Comparison of ENCODE assay signal across 26 mouse cellular contexts in the genomic region with DNA sequence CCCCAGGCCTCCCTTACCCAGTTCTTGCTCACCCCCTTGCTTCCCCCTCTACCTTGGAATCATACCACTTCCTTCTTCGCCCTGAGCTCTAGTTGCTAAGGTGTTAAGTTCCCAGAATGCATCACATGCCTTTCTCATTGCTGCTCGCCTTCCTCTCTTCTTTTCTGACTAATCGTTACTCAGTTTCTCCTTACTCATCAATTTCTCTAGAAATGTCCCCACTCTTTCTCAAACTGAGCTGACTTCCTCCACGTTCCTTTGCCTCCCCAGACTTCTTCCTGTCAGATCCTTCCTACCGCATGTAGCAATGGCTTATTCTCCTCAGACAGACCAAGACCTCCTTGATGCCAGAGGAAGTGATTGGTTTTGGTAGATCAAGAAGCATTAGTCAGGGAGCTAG. TPM values are rescaled to one million over a fixed set of nuclear protein-coding genes. Genes with fewer than 3 reads are reported as not detected.
A peak's percentile ranks its signal among the peaks of the same experiment; 100 is the strongest.
DNase-seq lines count a peak whose midpoint lies in the region; ATAC-seq lines count a peak whose summit lies in the region.
"Had no signal": no experiment of that assay in that cellular context is flagged by ENCODE, and none has a peak within 500 bp of the region (broad histone marks: within the 10 kb centered on the region; RNA-seq: fewer than 3 reads in every experiment).

No protein-coding gene starts in this region.

- 37% methylated on average over 5 of the region's 5 CpGs for WGBS in liver, embryonic 13.5 days (ENCODE audit: insufficient replicate concordance)
- 52% methylated on average over 5 of the region's 5 CpGs for WGBS in liver, embryonic 12.5 days (ENCODE audit: insufficient replicate concordance)
- WGBS in kidney, embryonic 16.5 days, result 56% methylated on average over 5 of the region's 5 CpGs

- no peak for ATAC-seq in liver, embryonic 13.5 days (ENCODE audit: low read depth)
- no peak for ATAC-seq in liver, embryonic 12.5 days
- ATAC-seq in activated CD4-positive, CD25-positive, alpha-beta regulatory T cell, adult 4 months, result peak; percentile 52
- peak; percentile 78 for ATAC-seq in inflammation-experienced regulatory T-cells, adult 6 months
- no peak for ATAC-seq in erythroblast, adult 5-6 weeks (replicated peaks; ENCODE audit: low FRiP score, poor library complexity, severe bottlenecking)
- no peak for ATAC-seq in kidney, embryonic 16.5 days (ENCODE audit: low FRiP score, low TSS enrichment)
- ATAC-seq: forebrain, embryonic 13.5 days; Patski had no signal

- no peaks in the 10 kb centered on the region; the same call in 1 of the 2 replicates for H3K27me3 ChIP-seq in liver, embryonic 13.5 days
- no peaks in the 10 kb centered on the region; the same call in 1 of the 2 replicates for H3K27me3 ChIP-seq in liver, embryonic 12.5 days (replicated peaks)
- no peaks in the 10 kb centered on the region for H3K27me3 ChIP-seq in kidney, embryonic 16.5 days (ENCODE audit: insufficient read depth, low read length)
- H3K27me3 ChIP-seq: embryonic facial prominence, embryonic 13.5 days; forebrain, embryonic 13.5 days; heart, embryonic 13.5 days; hindbrain, embryonic 12.5 days; limb, embryonic 12.5 days; liver, embryonic 15.5 days; lung, embryonic 15.5 days; midbrain, embryonic 12.5 days; Patski had no signal

- no peak overlapping the region for H3K4me3 ChIP-seq in liver, embryonic 13.5 days (replicated peaks)
- H3K4me3 ChIP-seq in liver, embryonic 12.5 days, result no peak overlapping the region
- H3K4me3 ChIP-seq in kidney, embryonic 16.5 days (ENCODE audit: low read length), result no peak overlapping the region
- H3K4me3 ChIP-seq: embryonic facial prominence, embryonic 13.5 days; forebrain, embryonic 13.5 days; heart, embryonic 13.5 days; hindbrain, embryonic 12.5 days; limb, embryonic 12.5 days; liver, embryonic 15.5 days; lung, embryonic 15.5 days; midbrain, embryonic 12.5 days had no signal

- no peaks in the 10 kb centered on the region for H3K36me3 ChIP-seq in liver, embryonic 13.5 days
- H3K36me3 ChIP-seq in liver, embryonic 12.5 days, result no peaks in the 10 kb centered on the region
- H3K36me3 ChIP-seq in kidney, embryonic 16.5 days (ENCODE audit: insufficient read depth, low read length), result no peaks in the 10 kb centered on the region
- H3K36me3 ChIP-seq: embryonic facial prominence, embryonic 13.5 days; heart, embryonic 13.5 days; hindbrain, embryonic 12.5 days; limb, embryonic 12.5 days; liver, embryonic 15.5 days; lung, embryonic 15.5 days; midbrain, embryonic 12.5 days had no signal

- peak overlapping the region; percentile 16; the same call in 1 of the 2 replicates for H3K27ac ChIP-seq in liver, embryonic 13.5 days
- no peak overlapping the region for H3K27ac ChIP-seq in liver, embryonic 12.5 days
- no peak overlapping the region for H3K27ac ChIP-seq in kidney, embryonic 16.5 days (ENCODE audit: low read length)
- H3K27ac ChIP-seq: embryonic facial prominence, embryonic 13.5 days; forebrain, embryonic 13.5 days; heart, embryonic 13.5 days; hindbrain, embryonic 12.5 days; limb, embryonic 12.5 days; liver, embryonic 15.5 days; lung, embryonic 15.5 days; midbrain, embryonic 12.5 days had no signal

- H3K9ac ChIP-seq in liver, embryonic 13.5 days, result no peak overlapping the region
- no peak overlapping the region for H3K9ac ChIP-seq in liver, embryonic 12.5 days
- H3K9ac ChIP-seq in kidney, embryonic 16.5 days (replicated peaks; ENCODE audit: low read length), result no peak overlapping the region
- H3K9ac ChIP-seq: embryonic facial prominence, embryonic 13.5 days; forebrain, embryonic 13.5 days; heart, embryonic 13.5 days; hindbrain, embryonic 12.5 days; limb, embryonic 12.5 days; liver, embryonic 15.5 days; lung, embryonic 15.5 days; midbrain, embryonic 12.5 days had no signal

- peaks cover 17% of the 10 kb centered on the region for H3K4me1 ChIP-seq in liver, embryonic 13.5 days (replicated peaks)
- peaks cover 23% of the 10 kb centered on the region for H3K4me1 ChIP-seq in liver, embryonic 12.5 days
- no peaks in the 10 kb centered on the region; the same call in 1 of the 2 replicates for H3K4me1 ChIP-seq in kidney, embryonic 16.5 days (ENCODE audit: insufficient read depth, low read length)
- H3K4me1 ChIP-seq: forebrain, embryonic 13.5 days; hindbrain, embryonic 12.5 days; lung, embryonic 15.5 days; midbrain, embryonic 12.5 days had no signal

- DNase-seq in liver, embryonic 13.5 days, result no peak
- DNase-seq in spleen, postnatal 10 days (ENCODE audit: low spot score in 2 of 2), result no peak
- DNase-seq: adrenal gland, adult 2 months; cerebellum, adult 2 months; cerebellum, postnatal 25 days; embryo, embryonic 11 days; gastrocnemius, postnatal 10 days; heart, adult 11 months; kidney, adult 8-10 months; kidney, postnatal 4 days; lung, postnatal 36 days; thymus, postnatal 25 days had no signal

- H3K4me2 ChIP-seq in liver, embryonic 13.5 days, result no peak overlapping the region
- no peak overlapping the region for H3K4me2 ChIP-seq in liver, embryonic 12.5 days
- no peak overlapping the region for H3K4me2 ChIP-seq in kidney, embryonic 16.5 days (replicated peaks; ENCODE audit: low read depth, low read length)
- H3K4me2 ChIP-seq: embryonic facial prominence, embryonic 13.5 days; forebrain, embryonic 13.5 days; heart, embryonic 13.5 days; hindbrain, embryonic 12.5 days; limb, embryonic 12.5 days; liver, embryonic 15.5 days; lung, embryonic 15.5 days; midbrain, embryonic 12.5 days had no signal

- no peaks in the 10 kb centered on the region for H3K9me3 ChIP-seq in liver, embryonic 13.5 days (replicated peaks)
- no peaks in the 10 kb centered on the region for H3K9me3 ChIP-seq in liver, embryonic 12.5 days (replicated peaks)
- no peaks in the 10 kb centered on the region for H3K9me3 ChIP-seq in kidney, embryonic 16.5 days (ENCODE audit: low read length)
- H3K9me3 ChIP-seq: embryonic facial prominence, embryonic 13.5 days; forebrain, embryonic 13.5 days; heart, embryonic 13.5 days; hindbrain, embryonic 12.5 days; limb, embryonic 12.5 days; liver, embryonic 15.5 days; lung, embryonic 15.5 days; midbrain, embryonic 12.5 days had no signal

RNA-seq across cellular contexts. Expression of a gene that starts 33.9 kb away (rescaled TPM):
- 6.1 and 8.6 TPM in 2 replicates for polyA plus RNA-seq in liver, embryonic 13.5 days (2015; fragmentation: Nextera tagmentation; extraction: Ambion mirVana)
- polyA plus RNA-seq in liver, embryonic 12.5 days (2016; fragmentation: Nextera tagmentation; extraction: Ambion mirVana), result 10.7 and 12.3 TPM in 2 replicates
- polyA plus RNA-seq in activated CD4-positive, CD25-positive, alpha-beta regulatory T cell, adult 4 months (2017; shearing (Covaris generic)), result 100 to 1,000 TPM; 102 TPM
- polyA plus RNA-seq in inflammation-experienced regulatory T-cells, adult 6 months (2017; shearing (Covaris generic)), result 100 to 1,000 TPM in 2 of 3 experiments, 10 to 100 TPM in 1; 44.4 to 106 (median 100) TPM
- total RNA-seq in erythroblast, adult 5-6 weeks (2015; ENCODE audit: low replicate concordance), result 5.0 and 11.0 TPM in 2 replicates
- total RNA-seq in erythroblast, adult 5-6 weeks (2017; ENCODE audit: low replicate concordance), result 4.0 and 5.0 TPM in 2 replicates
- polyA plus RNA-seq in kidney, embryonic 16.5 days (2015; fragmentation: Nextera tagmentation; extraction: Ambion mirVana), result 74.9 and 75.5 TPM in 2 replicates

RNA-seq across cellular contexts. Expression of a gene that starts 34.5 kb away (rescaled TPM):
- polyA plus RNA-seq in liver, embryonic 13.5 days (2015; fragmentation: Nextera tagmentation; extraction: Ambion mirVana), result 2.6 and 2.7 TPM in 2 replicates
- 2.2 and 2.7 TPM in 2 replicates for polyA plus RNA-seq in liver, embryonic 12.5 days (2016; fragmentation: Nextera tagmentation; extraction: Ambion mirVana)
- 10 to 100 TPM; 11.9 to 12.1 TPM for polyA plus RNA-seq in activated CD4-positive, CD25-positive, alpha-beta regulatory T cell, adult 4 months (2017; shearing (Covaris generic))
- polyA plus RNA-seq in inflammation-experienced regulatory T-cells, adult 6 months (2017; shearing (Covaris generic)), result 10 to 100 TPM in 2 of 3 experiments, 1 to 10 TPM in 1; 9.0 to 12.2 (median 11.5) TPM
- 11.0 and 24.5 TPM in 2 replicates for total RNA-seq in erythroblast, adult 5-6 weeks (2015; ENCODE audit: low replicate concordance)
- total RNA-seq in erythroblast, adult 5-6 weeks (2017; ENCODE audit: low replicate concordance), result 12.7 and 20.4 TPM in 2 replicates
- 1.1 and 1.2 TPM in 2 replicates for polyA plus RNA-seq in kidney, embryonic 16.5 days (2015; fragmentation: Nextera tagmentation; extraction: Ambion mirVana)
- polyA plus RNA-seq: adrenal gland, adult 2 months had no signal

Comparison
In these comparisons a context has a peak if more than half of its experiments do, and no peak if none do; other contexts are left out.
1. ATAC-seq: peak in activated CD4-positive, CD25-positive, alpha-beta regulatory T cell, adult 4 months (single experiment) and inflammation-experienced regulatory T-cells, adult 6 months (single experiment); none in liver, embryonic 13.5 days (single experiment), liver, embryonic 12.5 days (single experiment), erythroblast, adult 5-6 weeks (single experiment) and kidney, embryonic 16.5 days (single experiment).